Mouse (Mus musculus): ENCODE data around the gene Herpud1.

DNA sequence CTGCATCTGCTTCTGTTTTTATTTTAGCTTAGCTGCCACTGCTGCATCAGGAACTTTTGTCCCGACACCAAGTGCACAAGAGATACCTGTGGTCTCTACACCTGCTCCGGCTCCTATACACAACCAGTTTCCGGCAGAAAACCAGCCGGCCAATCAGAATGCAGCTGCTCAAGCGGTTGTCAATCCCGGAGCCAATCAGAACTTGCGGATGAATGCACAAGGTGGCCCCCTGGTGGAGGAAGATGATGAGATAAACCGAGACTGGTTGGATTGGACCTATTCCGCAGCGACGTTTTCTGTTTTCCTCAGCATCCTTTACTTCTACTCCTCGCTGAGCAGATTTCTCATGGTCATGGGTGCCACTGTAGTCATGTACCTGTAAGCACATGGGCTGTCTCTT lies 5.9 kb downstream of the Herpud1 start:
- TF ChIP-seq CTCF (IDR thresholded peaks at IDR 0.05; ENCODE audit: low read depth), result peak; percentile 28
- TF ChIP-seq EP300 (IDR thresholded peaks at IDR 0.05; ENCODE audit: low read depth), result no peak

Data from heart, postnatal 0 days (tissue).